ENCODE assay signal across 12 mouse cellular contexts in genomic region chr3:121449527-121449926, GRCm38 (mm10). TPM values are rescaled to one million over a fixed set of nuclear protein-coding genes. Genes with fewer than 3 reads are reported as not detected.
A peak's percentile ranks its signal among the peaks of the same experiment; 100 is the strongest.
DNase-seq lines count a peak whose midpoint lies in the region; ATAC-seq and TF ChIP-seq lines count a peak whose summit lies in the region.
"Had no signal": no experiment of that assay in that cellular context is flagged by ENCODE, and none has a peak within 500 bp of the region (broad histone marks: within the 10 kb centered on the region; RNA-seq: fewer than 3 reads in every experiment).

No protein-coding gene starts in this region.

- H3K27ac ChIP-seq in heart, embryonic 11.5 days (ENCODE audit: low read depth, low read length): no peak overlapping the region
- peak overlapping the region; percentile 32; the same call in 1 of the 2 replicates for H3K27ac ChIP-seq in embryonic fibroblast, embryonic 13.5 days (ENCODE audit: insufficient read depth, low read length)
- no peak overlapping the region for H3K27ac ChIP-seq in lung, embryonic 16.5 days (ENCODE audit: low read length)
- H3K27ac ChIP-seq in hindbrain, embryonic 12.5 days: no peak overlapping the region
- H3K27ac ChIP-seq: hindbrain, embryonic 15.5 days; liver, embryonic 15.5 days had no signal

- peaks cover 75% of the 10 kb centered on the region for H3K79me2 ChIP-seq in C2C12 (ENCODE audit: control insufficient read depth, insufficient read depth)

- H3K4me2 ChIP-seq in heart, embryonic 11.5 days: no peak overlapping the region
- H3K4me2 ChIP-seq in lung, embryonic 16.5 days (ENCODE audit: low read depth, low read length): no peak overlapping the region
- no peak overlapping the region for H3K4me2 ChIP-seq in hindbrain, embryonic 12.5 days (replicated peaks)
- H3K4me2 ChIP-seq: hindbrain, embryonic 15.5 days; liver, embryonic 15.5 days had no signal

- no peak for TF ChIP-seq CTCF in C2C12 (IDR thresholded peaks at IDR 0.05; ENCODE audit: control insufficient read depth, insufficient read depth, insufficient read length)
- no peak for TF ChIP-seq CTCF in embryonic fibroblast, embryonic 13.5 days (IDR thresholded peaks at IDR 0.05; ENCODE audit: borderline replicate concordance, insufficient read depth, low read length)

- no peaks in the 10 kb centered on the region for H3K9me3 ChIP-seq in heart, embryonic 11.5 days (replicated peaks; ENCODE audit: control insufficient read depth, low read length)
- no peaks in the 10 kb centered on the region for H3K9me3 ChIP-seq in lung, embryonic 16.5 days (ENCODE audit: control insufficient read depth, low read length)
- no peaks in the 10 kb centered on the region; the same call in 1 of the 2 replicates for H3K9me3 ChIP-seq in hindbrain, embryonic 12.5 days (replicated peaks)
- H3K9me3 ChIP-seq: hindbrain, embryonic 15.5 days; liver, embryonic 15.5 days had no signal

- no peak for TF ChIP-seq POLR2A in embryonic fibroblast, embryonic 13.5 days (IDR thresholded peaks at IDR 0.05; ENCODE audit: low read depth, low read length)

- ATAC-seq in heart, embryonic 11.5 days (replicated peaks; ENCODE audit: insufficient number of reproducible peaks, low FRiP score, low TSS enrichment): no peak
- ATAC-seq in lung, embryonic 16.5 days (ENCODE audit: low read depth): peak; percentile 58
- no peak for ATAC-seq in hindbrain, embryonic 12.5 days (ENCODE audit: low FRiP score)
- no peak for ATAC-seq in megakaryocyte, adult 5-6 weeks (ENCODE audit: poor library complexity, severe bottlenecking)

- peaks cover 23% of the 10 kb centered on the region for H3K36me3 ChIP-seq in heart, embryonic 11.5 days (ENCODE audit: control insufficient read depth, insufficient read depth, low read length)
- H3K36me3 ChIP-seq in C2C12 (ENCODE audit: control insufficient read depth, insufficient read depth): peaks cover 36% of the 10 kb centered on the region
- peaks cover 24% of the 10 kb centered on the region for H3K36me3 ChIP-seq in lung, embryonic 16.5 days (ENCODE audit: control insufficient read depth, insufficient read depth, low read length)
- peaks cover 47% of the 10 kb centered on the region for H3K36me3 ChIP-seq in hindbrain, embryonic 12.5 days

- H3K9ac ChIP-seq in heart, embryonic 11.5 days (ENCODE audit: low read depth, low read length): no peak overlapping the region
- H3K9ac ChIP-seq in lung, embryonic 16.5 days (ENCODE audit: low read length): no peak overlapping the region
- H3K9ac ChIP-seq in hindbrain, embryonic 12.5 days: no peak overlapping the region
- H3K9ac ChIP-seq: hindbrain, embryonic 15.5 days; liver, embryonic 15.5 days had no signal

- H3ac ChIP-seq in C2C12 (ENCODE audit: control insufficient read depth, insufficient read length, low read depth): no peak overlapping the region

- no peak overlapping the region for H3K4me3 ChIP-seq in heart, embryonic 11.5 days (ENCODE audit: low read depth, low read length)
- H3K4me3 ChIP-seq in C2C12 (ENCODE audit: insufficient read depth, poor library complexity, severe bottlenecking): no peak overlapping the region
- no peak overlapping the region for H3K4me3 ChIP-seq in embryonic fibroblast, embryonic 13.5 days (ENCODE audit: insufficient read depth, low read length)
- no peak overlapping the region for H3K4me3 ChIP-seq in lung, embryonic 16.5 days (ENCODE audit: low read length)
- no peak overlapping the region for H3K4me3 ChIP-seq in hindbrain, embryonic 12.5 days
- H3K4me3 ChIP-seq: hindbrain, embryonic 15.5 days; liver, embryonic 15.5 days had no signal

- H3K27me3 ChIP-seq in heart, embryonic 11.5 days (ENCODE audit: control insufficient read depth, insufficient read depth, low read length): no peaks in the 10 kb centered on the region
- H3K27me3 ChIP-seq in C2C12 (ENCODE audit: control insufficient read depth, insufficient read depth, insufficient read length): no peaks in the 10 kb centered on the region
- no peaks in the 10 kb centered on the region for H3K27me3 ChIP-seq in lung, embryonic 16.5 days (ENCODE audit: control insufficient read depth, insufficient read depth, low read depth, low read length)
- no peaks in the 10 kb centered on the region for H3K27me3 ChIP-seq in hindbrain, embryonic 12.5 days
- H3K27me3 ChIP-seq: CH12.LX; hindbrain, embryonic 15.5 days; liver, embryonic 15.5 days had no signal

- DNase-seq in heart, adult 18-20 months: peak; percentile 50 to 53
- DNase-seq in right cerebral cortex, adult 18-20 months: no peak
- DNase-seq: gastrocnemius, postnatal 25 days had no signal

- 80% methylated on average over 8 of the region's 8 CpGs for WGBS in heart, embryonic 11.5 days (ENCODE audit: insufficient replicate concordance)
- WGBS in lung, embryonic 16.5 days: 76% methylated on average over 8 of the region's 8 CpGs
- 75% methylated on average over 8 of the region's 8 CpGs for WGBS in hindbrain, embryonic 12.5 days

- H3K79me3 ChIP-seq in C2C12 (ENCODE audit: low read depth): peaks cover 53% of the 10 kb centered on the region

- peaks cover 21% of the 10 kb centered on the region for H3K4me1 ChIP-seq in heart, embryonic 11.5 days (ENCODE audit: control insufficient read depth, insufficient read depth, low read length)
- H3K4me1 ChIP-seq in embryonic fibroblast, embryonic 13.5 days (ENCODE audit: control insufficient read depth, insufficient read depth, low read length): peaks cover 9% of the 10 kb centered on the region; the same call in 1 of the 2 replicates
- H3K4me1 ChIP-seq in lung, embryonic 16.5 days (replicated peaks; ENCODE audit: control insufficient read depth, insufficient read depth, low read length): peaks cover 13% of the 10 kb centered on the region; the same call in 1 of the 2 replicates
- H3K4me1 ChIP-seq in hindbrain, embryonic 12.5 days: peaks cover 22% of the 10 kb centered on the region

TF ChIP-seq in C2C12, 6 proteins besides CTCF, POLR2A, EP300 and RAD21:
- TF ChIP-seq CEBPB (IDR thresholded peaks at IDR 0.05; ENCODE audit: low read depth): peak; percentile 82
- no peak for TF ChIP-seq FOSL1 (IDR thresholded peaks at IDR 0.05; ENCODE audit: insufficient read depth, low read length, poor library complexity, severe bottlenecking)
TF ChIP-seq in C2C12: peak in this region for 1.

RNA-seq across cellular contexts. Expression of gene Cnn3, which starts 23.2 kb away (rescaled TPM):
- 10 to 100 TPM; 37.4 to 41.5 TPM for total RNA-seq in heart, adult 18-20 months (2021)
- 488 and 525 TPM in 2 replicates for polyA plus RNA-seq in heart, embryonic 11.5 days (2014; fragmentation: Nextera tagmentation; extraction: Ambion mirVana)
- polyA plus RNA-seq in C2C12 (2012; fragmentation: generic; extraction: Trizol): 362 TPM
- 720 and 799 TPM in 2 replicates for polyA plus RNA-seq in embryonic fibroblast, embryonic 13.5 days (2011; ENCODE audit: insufficient read length, low read depth, missing spikeins)
- 522 and 562 TPM in 2 replicates for polyA plus RNA-seq in lung, embryonic 16.5 days (2015; fragmentation: Nextera tagmentation; extraction: Ambion mirVana)
- 891 and 928 TPM in 2 replicates for polyA plus RNA-seq in hindbrain, embryonic 12.5 days (2016; fragmentation: Nextera tagmentation; extraction: Ambion mirVana)
- total RNA-seq in megakaryocyte, adult 5-6 weeks (2015): 14.5 and 19.5 TPM in 2 replicates
- 11.3 and 13.3 TPM in 2 replicates for total RNA-seq in megakaryocyte, adult 5-6 weeks (2017)
